Mouse (Mus musculus) CH12.LX (cell line): Measurements from ENCODE around the gene Trappc12. TPM values are rescaled to one million over a fixed set of nuclear protein-coding genes. Genes with fewer than 3 reads are reported as not detected.

ENCODE experiments used
- DNase-seq: peaks from one replicate; pipeline ENCODE4 v3.0.0-alpha.2; 2013; ENCODE audit errors: extremely low read depth
- H3K27ac ChIP-seq: 2 replicates; pipeline ENCODE4 v1.5.1; 2012; ENCODE audit warnings: low read depth, mild to moderate bottlenecking, control low read depth, moderate library complexity; ENCODE audit not compliant: insufficient read depth
- H3K27me3 ChIP-seq: replicated peaks from 2 replicates; pipeline ENCODE3; 2012; ENCODE audit warnings: inconsistent platforms
- H3K36me3 ChIP-seq, 2 experiments: replicated peaks in 1 of 2; 2 replicates each; pipeline versions ENCODE3 to v1.6.1; 2012; ENCODE audit warnings: inconsistent platforms in 1 of 2, low read length in 1 of 2, mild to moderate bottlenecking in 1 of 2, mixed read lengths in 1 of 2, moderate library complexity in 1 of 2; ENCODE audit not compliant: control insufficient read depth in 1 of 2, insufficient read depth in 1 of 2
- H3K4me1 ChIP-seq, 2 experiments: 2 replicates each; pipeline ENCODE4 v1.6.1; 2012; ENCODE audit warnings: inconsistent platforms in 1 of 2, moderate library complexity in 1 of 2; ENCODE audit not compliant: insufficient read depth in 2 of 2, control insufficient read depth in 1 of 2
- H3K4me2 ChIP-seq: 2 replicates; pipeline ENCODE4 v1.6.1; 2012; ENCODE audit warnings: low read depth, mild to moderate bottlenecking, control low read depth; ENCODE audit not compliant: poor library complexity, insufficient read depth, severe bottlenecking
- H3K4me3 ChIP-seq, 3 experiments: fragments of 150-350 bp in 1 of 3; sonication (generic) in 1 of 3; replicated peaks in 1 of 3; 2 replicates each; pipeline versions ENCODE3 to v1.5.1; 2011 to 2012; ENCODE audit warnings: low read depth in 2 of 3, low read length in 2 of 3, mild to moderate bottlenecking in 2 of 3, moderate library complexity in 2 of 3, control low read depth in 1 of 3, improper control_type of control experiment in 1 of 3, inconsistent platforms in 1 of 3, mixed read lengths in 1 of 3; ENCODE audit not compliant: poor library complexity in 1 of 3
- H3K79me2 ChIP-seq: replicated peaks from 2 replicates; pipeline ENCODE4 v1.6.1; 2012; ENCODE audit warnings: mild to moderate bottlenecking, moderate library complexity; ENCODE audit not compliant: control insufficient read depth, poor library complexity, insufficient read depth, severe bottlenecking; ENCODE audit errors: extremely low read depth
- H3K9ac ChIP-seq: 2 replicates; pipeline ENCODE4 v1.6.1; 2012; ENCODE audit warnings: low read depth, mild to moderate bottlenecking, control low read depth, moderate library complexity; ENCODE audit not compliant: insufficient read depth
- H3K9me3 ChIP-seq: replicated peaks from 2 replicates; pipeline ENCODE3; 2012; ENCODE audit warnings: low read length, inconsistent platforms, mixed read lengths
- E2F4 ChIP-seq: IDR thresholded peaks from 2 replicates; pipeline ENCODE4 v1.6.1; 2011; ENCODE audit warnings: low read depth, low read length, improper control_type of control experiment; ENCODE audit not compliant: insufficient replicate concordance
- EP300 ChIP-seq: IDR thresholded peaks from 2 replicates; pipeline ENCODE4 v1.6.1; 2011; ENCODE audit warnings: low read length, improper control_type of control experiment
- ETS1 ChIP-seq: conservative IDR thresholded peaks from 2 replicates; pipeline ENCODE4 v1.6.1; 2012; ENCODE audit warnings: low read depth, mild to moderate bottlenecking, inconsistent platforms, low read length, improper control_type of control experiment, moderate library complexity
- IRF4 ChIP-seq: IDR thresholded peaks from 2 replicates; pipeline ENCODE4 v1.6.1; 2014; ENCODE audit warnings: low read depth, mild to moderate bottlenecking, inconsistent platforms, low read length, improper control_type of control experiment
- JUND ChIP-seq: conservative IDR thresholded peaks from 2 replicates; pipeline ENCODE4 v1.6.1; 2011; ENCODE audit warnings: low read depth, low read length, improper control_type of control experiment
- MAFK ChIP-seq: IDR thresholded peaks from 2 replicates; pipeline ENCODE4 v1.6.1; 2011; ENCODE audit warnings: low read length, improper control_type of control experiment; ENCODE audit not compliant: insufficient replicate concordance
- MAX ChIP-seq: IDR thresholded peaks from 2 replicates; pipeline ENCODE4 v1.6.1; 2011; ENCODE audit warnings: low read length, improper control_type of control experiment
- MEF2A ChIP-seq: IDR thresholded peaks from 2 replicates; pipeline ENCODE4 v1.6.1; 2014; ENCODE audit warnings: low read depth, mild to moderate bottlenecking, inconsistent platforms, low read length, improper control_type of control experiment, borderline replicate concordance
- MXI1 ChIP-seq: IDR thresholded peaks from 2 replicates; pipeline ENCODE4 v1.6.1; 2011; ENCODE audit warnings: mild to moderate bottlenecking, low read depth, low read length, improper control_type of control experiment
- NELFE ChIP-seq: IDR thresholded peaks from 2 replicates; pipeline ENCODE4 v1.6.1; 2011; ENCODE audit warnings: low read depth, low read length, improper control_type of control experiment
- NRF1 ChIP-seq: IDR thresholded peaks from 2 replicates; pipeline ENCODE4 v1.6.1; 2014; ENCODE audit warnings: low read depth, mild to moderate bottlenecking, inconsistent platforms, low read length, improper control_type of control experiment, moderate library complexity
- PAX5 ChIP-seq: IDR thresholded peaks from 2 replicates; pipeline ENCODE4 v1.6.1; 2012; ENCODE audit warnings: low read length, inconsistent platforms, mixed read lengths
- POLR2A ChIP-seq: IDR thresholded peaks from 2 replicates; pipeline ENCODE4 v1.6.1; 2011; ENCODE audit warnings: low read depth, mild to moderate bottlenecking, improper control_type of control experiment, low read length
- POLR2AphosphoS2 ChIP-seq: IDR thresholded peaks from 2 replicates; pipeline ENCODE4 v1.6.1; 2011; ENCODE audit warnings: low read depth, low read length, improper control_type of control experiment
- RCOR1 ChIP-seq: conservative IDR thresholded peaks from 2 replicates; pipeline ENCODE4 v1.6.1; 2012; ENCODE audit warnings: low read depth, mild to moderate bottlenecking, inconsistent platforms, low read length, improper control_type of control experiment
- SIN3A ChIP-seq: IDR thresholded peaks from 2 replicates; pipeline ENCODE4 v1.6.1; 2012; ENCODE audit warnings: low read length, improper control_type of control experiment, inconsistent platforms
- TBP ChIP-seq: conservative IDR thresholded peaks from 2 replicates; pipeline ENCODE4 v1.6.1; 2011; ENCODE audit warnings: low read depth, low read length, improper control_type of control experiment
- USF1 ChIP-seq: IDR thresholded peaks from 2 replicates; pipeline ENCODE4 v1.6.1; 2014; ENCODE audit warnings: low read depth, mild to moderate bottlenecking, inconsistent platforms, low read length, improper control_type of control experiment
- USF2 ChIP-seq: conservative IDR thresholded peaks from 2 replicates; pipeline ENCODE4 v1.6.1; 2011; ENCODE audit warnings: low read depth, low read length, improper control_type of control experiment
- ZC3H11A ChIP-seq: IDR thresholded peaks from 2 replicates; pipeline ENCODE4 v1.6.1; 2012; ENCODE audit warnings: low read depth, mild to moderate bottlenecking, inconsistent platforms, low read length, improper control_type of control experiment
- ZKSCAN1 ChIP-seq: IDR thresholded peaks from 2 replicates; pipeline ENCODE4 v1.6.1; 2012; ENCODE audit warnings: low read depth, inconsistent platforms, low read length, improper control_type of control experiment, borderline replicate concordance
- ZNF384 ChIP-seq: IDR thresholded peaks from 2 replicates; pipeline ENCODE4 v1.6.1; 2012; ENCODE audit warnings: low read depth, low read length, improper control_type of control experiment, inconsistent platforms
- dilution Hi-C: fragments of 300-500 bp; cut with MboI; formaldehyde crosslinking; loops from 2 replicates; pipeline ENCODE4 v1.14.3; 2020; ENCODE audit warnings: low sequenced_read_pairs; ENCODE audit not compliant: extremely low pct_unique_long_range_greater_than_20kb, extremely low pct_ligation_motif_present
- in situ Hi-C: fragments of 300-500 bp; cut with MboI; formaldehyde crosslinking; loops from 3 replicates; pipeline ENCODE4 v1.14.3; 2019; ENCODE audit warnings: low sequenced_read_pairs, low pct_ligation_motif_present, low pct_unique_long_range_greater_than_20kb, mixed read lengths
- polyA plus RNA-seq: library from polyadenylated mRNA; unstranded; fragments of >175 nt; gene quantifications from 2 replicates; pipeline ENCODE4 v1.2.1, GENCODE M21; 2012; ENCODE audit warnings: low read depth; ENCODE audit not compliant: insufficient read length
- total RNA-seq, 2 experiments: library from RNA; depleted of rRNA; stranded (reverse); fragments of 300-350 nt in 1 of 2; fragments of >200 nt in 1 of 2; gene quantifications; 2 replicates each; pipeline ENCODE4 v1.2.3; 2012 to 2014

The Trappc12 gene
- total and polyA plus RNA-seq, 3 experiments, result 26.7 to 33.9 (median 28.9) TPM

- Histone ChIP-seq H3K79me2 (no peaks in the 10 kb centered on the region), H3K9me3 (peaks cover 3% of the 10 kb centered on the region)
- TF ChIP-seq IRF4 (no peak), EP300 (no peak), TBP (no peak), NRF1 (no peak), E2F4 (no peak), ZKSCAN1 (no peak), MEF2A (no peak), ZC3H11A (no peak), USF1 (no peak), NELFE (no peak), JUND (no peak), PAX5 (no peak), POLR2AphosphoS2 (no peak), POLR2A (no peak), ZNF384 (no peak)
- TF ChIP-seq, all 38 proteins: peak for 0
- Histone ChIP-seq H3K27me3 (no peaks in the 10 kb centered on the region), H3K4me3 (no peak overlapping the region), H3K4me1 (peaks cover 0 to 7% of the 10 kb centered on the region in 2 experiments; a peak in 1 of 4 replicates), H3K36me3 (peaks cover 2 to 10% of the 10 kb centered on the region in 2 experiments), H3K9ac (no peak overlapping the region), H3K4me2 (no peak overlapping the region), H3K27ac (no peak overlapping the region)
- in situ Hi-C loops (no loop called here), dilution Hi-C loops (no loop called here)
- no peak for DNase-seq
These were observed 49.6 kb upstream of the Trappc12 start for GRCm38 (mm10) chr12:28799798-28800411.

GRCm38 (mm10) chr12:28796881-28797420 is 46.7 kb upstream of the Trappc12 start:
- peaks cover 0 to 7% of the 10 kb centered on the region in 2 experiments; a peak in 2 of 4 replicates for H3K4me1 ChIP-seq
- dilution Hi-C loops, result no loop called here
- no peak overlapping the region for H3K4me2 ChIP-seq
- no peak overlapping the region for H3K9ac ChIP-seq
- H3K79me2 ChIP-seq, result no peaks in the 10 kb centered on the region
- no peak overlapping the region for H3K27ac ChIP-seq
- H3K4me3 ChIP-seq, result no peak overlapping the region
- in situ Hi-C loops, result no loop called here
- DNase-seq, result no peak
- H3K9me3 ChIP-seq, result peaks cover 3% of the 10 kb centered on the region
- H3K36me3 ChIP-seq, result peaks cover 0 to 11% of the 10 kb centered on the region in 2 experiments
- no peaks in the 10 kb centered on the region for H3K27me3 ChIP-seq
- TF ChIP-seq NELFE, result no peak
- TF ChIP-seq SIN3A, result no peak
- TF ChIP-seq MXI1, result no peak
- no peak for TF ChIP-seq ZNF384
- TF ChIP-seq ETS1, result no peak
- no peak for TF ChIP-seq E2F4
- TF ChIP-seq RCOR1, result no peak
- no peak for TF ChIP-seq MAX
- TF ChIP-seq JUND, result no peak
- TF ChIP-seq USF2, result no peak
- no peak for TF ChIP-seq MAFK
